Mouse (Mus musculus): ENCODE measurements around the gene Slc25a10.

- TF ChIP-seq CTCF (conservative IDR thresholded peaks at IDR 0.05; ENCODE audit: insufficient read depth, insufficient read length, low read depth, low read length), result no peak
- no peak for TF ChIP-seq POLR2A (IDR thresholded peaks at IDR 0.05; ENCODE audit: low read depth, low read length)
Observed at GRCm38 (mm10) chr11:120538955-120539284, 47.3 kb downstream of the Slc25a10 start.
